Mouse (Mus musculus) spleen, postnatal 36 days (tissue): ENCODE data around the gene 9130213A22Rik.

Source experiments
- DNase-seq, 2 experiments: peaks; one replicate each; pipeline ENCODE4 v3.0.0; 2022; ENCODE audit warnings: low spot score in 2 of 2, mixed read lengths in 1 of 2

Gene 9130213A22Rik

DNA sequence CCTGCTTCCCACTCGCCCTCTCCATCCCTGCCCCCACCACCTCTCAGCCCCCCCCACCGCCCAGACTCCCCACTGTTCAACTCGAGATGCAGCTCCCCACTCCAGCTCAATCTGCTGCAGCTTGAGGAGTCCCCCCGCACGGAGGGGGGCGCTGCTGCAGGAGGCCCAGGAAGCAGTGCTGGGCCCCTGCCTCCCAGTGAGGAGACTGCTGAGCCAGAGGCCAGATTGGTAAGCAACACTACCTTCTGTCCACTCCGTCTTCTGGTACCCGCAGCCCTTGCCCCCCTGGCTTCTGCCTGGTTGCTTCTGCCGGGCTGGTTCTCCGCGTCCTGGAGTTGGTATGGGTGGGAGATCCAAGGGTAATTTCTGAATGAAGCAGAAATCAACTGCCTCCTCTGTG, 15.5 kb downstream of the 9130213A22Rik start:
- DNase-seq = no peak

DNA sequence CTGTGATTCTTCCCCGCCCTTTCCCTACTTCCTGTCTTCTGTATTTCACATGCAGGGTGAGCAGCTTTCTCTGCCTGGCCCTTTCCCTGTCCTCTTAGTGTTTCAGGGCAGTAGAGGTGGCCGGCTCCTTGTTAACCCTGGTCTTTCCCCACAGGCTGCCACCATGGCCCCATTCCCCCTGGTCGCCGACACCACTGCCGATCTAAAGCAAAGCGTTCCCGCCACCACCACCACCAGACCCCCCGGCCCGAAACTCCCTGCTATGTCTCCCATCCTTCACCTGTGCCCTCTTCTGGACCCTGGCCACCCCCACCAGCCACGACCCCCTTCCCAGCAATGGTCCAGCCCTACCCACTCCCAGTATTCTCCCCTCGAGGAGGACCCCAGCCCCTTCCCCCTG, 16.1 kb downstream of the 9130213A22Rik start:
- DNase-seq = no peak

DNA sequence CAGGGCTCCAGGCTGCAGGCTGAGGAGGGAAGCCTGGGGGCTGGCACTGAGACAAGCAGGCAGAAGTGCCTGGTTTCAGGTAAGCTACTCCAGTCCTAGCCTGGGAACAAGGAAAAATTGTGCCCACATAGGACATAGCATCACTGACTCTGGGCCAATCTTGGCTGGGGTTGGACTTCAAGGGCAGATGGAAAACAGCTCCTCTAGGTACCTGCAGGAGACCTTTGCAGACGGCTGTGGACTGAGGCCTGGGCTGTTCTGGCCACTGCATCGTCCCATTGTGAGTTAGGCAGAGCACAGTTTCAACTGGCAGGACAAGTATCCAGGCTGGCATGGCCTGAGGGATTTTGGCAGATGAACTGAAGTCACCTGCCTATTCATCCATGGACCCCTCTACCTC, 16.6 kb downstream of the 9130213A22Rik start:
- DNase-seq = no peak

DNA sequence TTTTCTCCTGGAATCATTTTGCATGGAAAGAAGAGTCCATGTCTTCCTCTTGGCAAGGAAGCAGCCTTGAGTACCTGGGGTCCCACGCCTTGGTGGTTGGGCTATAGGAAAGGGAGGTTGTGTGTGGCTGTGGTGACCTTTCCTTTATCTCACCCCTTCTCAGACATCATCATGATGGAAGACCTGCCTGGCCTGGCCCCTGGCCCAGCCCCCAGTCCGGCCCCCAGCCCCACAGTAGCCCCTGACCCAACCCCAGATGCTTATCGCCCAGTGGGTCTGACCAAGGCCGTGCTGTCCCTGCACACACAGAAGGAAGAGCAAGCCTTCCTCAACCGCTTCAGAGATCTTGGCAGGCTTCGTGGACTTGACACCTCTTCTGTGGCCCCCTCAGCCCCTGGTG, 17.2 kb downstream of the 9130213A22Rik start:
- DNase-seq = no peak

DNA sequence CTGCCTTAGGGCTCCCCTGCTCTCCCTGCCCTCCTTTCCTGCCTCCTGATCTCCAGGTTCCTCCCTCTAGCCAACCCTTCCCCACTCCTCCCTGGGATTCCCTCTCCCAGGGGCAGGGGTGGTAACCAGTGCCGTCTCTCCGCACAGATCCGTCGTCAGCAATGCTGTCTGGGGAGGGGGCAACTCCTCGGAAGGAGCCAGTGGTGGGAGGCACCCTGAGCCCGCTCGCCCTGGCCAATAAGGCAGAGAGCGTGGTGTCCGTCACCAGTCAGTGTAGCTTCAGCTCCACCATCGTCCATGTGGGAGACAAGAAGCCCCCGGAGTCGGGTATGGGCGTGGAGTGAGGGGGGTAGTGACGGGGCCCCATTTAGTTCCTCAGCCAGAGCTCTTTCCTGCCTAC, 17.9 kb downstream of the 9130213A22Rik start:
- no peak for DNase-seq

DNA sequence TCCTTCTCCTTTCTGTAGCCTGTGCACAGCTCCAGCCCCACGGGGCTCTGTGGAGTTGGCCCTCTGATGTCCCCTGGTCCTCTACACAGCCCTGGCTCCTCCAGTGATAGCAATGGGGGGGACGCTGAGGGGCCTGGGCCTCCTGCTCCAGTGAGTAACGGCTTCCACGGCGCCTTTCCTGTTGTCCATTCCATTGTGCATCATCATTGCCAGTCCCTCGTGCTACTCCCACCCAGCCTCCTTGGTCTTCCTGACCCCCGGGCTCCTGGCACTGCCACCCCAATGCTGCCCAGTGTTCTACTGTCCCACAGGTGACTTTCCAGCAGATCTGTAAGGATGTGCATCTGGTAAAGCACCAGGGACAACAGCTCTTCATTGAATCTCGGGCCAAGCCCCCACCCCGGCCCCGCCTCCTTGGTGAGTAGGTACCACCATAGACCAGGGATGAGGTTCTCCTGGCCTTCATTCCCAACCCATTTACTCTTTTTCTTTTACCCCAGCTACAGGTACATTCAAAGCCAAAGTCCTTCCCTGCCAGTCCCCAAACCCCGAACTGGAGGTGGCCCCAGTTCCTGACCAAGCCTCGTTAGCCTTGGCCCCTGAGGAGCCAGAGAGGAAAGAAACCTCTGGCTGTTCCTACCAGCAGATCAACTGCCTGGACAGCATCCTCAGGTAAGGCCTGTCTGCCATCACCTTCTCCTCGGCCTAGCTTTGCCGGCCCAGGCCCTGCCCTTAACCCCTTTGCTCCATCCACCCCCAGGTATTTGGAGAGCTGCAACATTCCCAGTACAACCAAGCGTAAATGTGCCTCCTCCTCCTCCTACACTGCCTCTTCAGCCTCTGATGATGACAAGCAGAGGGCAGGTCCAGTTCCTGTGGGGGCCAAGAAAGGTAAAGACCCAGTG, 18.6 kb downstream of the 9130213A22Rik start:
- no peak for DNase-seq

DNA sequence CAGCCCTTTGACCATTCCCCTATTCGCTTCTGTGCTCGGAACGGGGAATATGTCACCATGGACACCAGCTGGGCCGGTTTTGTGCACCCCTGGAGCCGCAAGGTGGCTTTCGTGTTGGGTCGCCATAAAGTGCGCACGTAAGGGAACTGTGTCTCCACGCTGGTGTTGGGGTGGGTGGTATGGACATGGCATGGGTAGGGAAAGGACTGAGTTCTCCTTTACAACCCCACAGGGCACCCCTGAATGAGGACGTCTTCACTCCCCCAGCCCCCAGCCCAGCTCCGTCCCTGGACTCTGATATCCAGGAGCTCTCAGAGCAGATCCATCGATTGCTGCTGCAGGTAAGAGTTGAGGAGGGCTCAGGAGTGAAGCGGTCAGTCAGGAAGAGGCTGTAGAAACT, 19.3 kb downstream of the 9130213A22Rik start:
- no peak for DNase-seq

DNA sequence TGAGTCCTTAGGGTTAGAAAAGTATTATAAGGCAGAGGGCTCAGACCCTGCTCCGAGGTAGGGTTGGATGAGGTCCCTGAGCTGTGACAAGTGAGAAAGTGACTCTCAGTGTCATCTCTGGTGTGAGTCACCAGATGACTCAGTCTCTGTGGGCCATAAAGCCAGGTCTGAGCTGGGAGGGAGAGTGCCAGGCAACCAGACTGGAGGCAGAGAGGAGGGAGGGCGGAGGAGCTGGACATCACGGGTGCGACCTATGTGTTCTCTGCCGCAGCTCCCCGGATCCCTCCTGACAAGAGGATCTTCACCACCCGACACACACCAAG, 20.0 kb downstream of the 9130213A22Rik start:
- no peak for DNase-seq

DNA sequence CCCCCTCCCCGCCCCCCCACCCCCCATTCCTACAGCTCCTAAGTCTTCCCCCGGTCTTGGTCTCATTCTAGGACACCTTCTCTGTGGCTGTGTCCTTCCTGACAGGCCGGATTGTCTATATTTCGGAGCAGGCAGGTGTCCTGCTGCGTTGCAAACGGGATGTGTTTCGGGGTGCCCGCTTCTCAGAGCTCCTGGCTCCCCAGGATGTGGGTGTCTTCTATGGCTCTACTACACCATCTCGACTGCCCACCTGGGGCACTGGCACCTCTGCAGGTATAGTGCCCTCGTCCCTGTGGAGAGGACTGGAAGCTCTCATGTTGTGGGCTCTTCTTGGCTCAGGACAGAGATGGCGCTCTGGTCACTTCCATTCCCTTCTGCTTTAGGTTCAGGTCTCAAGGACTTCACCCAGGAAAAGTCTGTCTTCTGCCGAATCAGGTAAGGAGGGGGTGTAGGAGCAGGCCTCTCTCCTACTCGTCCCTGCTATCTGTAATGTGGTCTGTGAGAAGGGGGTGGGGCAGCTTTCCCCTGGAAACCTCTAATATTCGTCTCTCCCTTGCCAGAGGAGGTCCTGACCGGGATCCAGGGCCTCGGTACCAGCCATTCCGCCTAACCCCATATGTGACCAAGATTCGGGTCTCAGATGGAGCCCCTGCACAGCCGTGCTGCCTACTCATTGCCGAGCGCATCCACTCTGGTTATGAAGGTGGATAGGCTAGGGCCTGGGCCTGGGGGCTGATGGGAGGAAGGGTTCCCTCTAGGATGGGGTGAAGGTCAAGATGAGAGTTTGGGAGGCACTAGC, 20.6 kb downstream of the 9130213A22Rik start:
- no peak for DNase-seq

DNA sequence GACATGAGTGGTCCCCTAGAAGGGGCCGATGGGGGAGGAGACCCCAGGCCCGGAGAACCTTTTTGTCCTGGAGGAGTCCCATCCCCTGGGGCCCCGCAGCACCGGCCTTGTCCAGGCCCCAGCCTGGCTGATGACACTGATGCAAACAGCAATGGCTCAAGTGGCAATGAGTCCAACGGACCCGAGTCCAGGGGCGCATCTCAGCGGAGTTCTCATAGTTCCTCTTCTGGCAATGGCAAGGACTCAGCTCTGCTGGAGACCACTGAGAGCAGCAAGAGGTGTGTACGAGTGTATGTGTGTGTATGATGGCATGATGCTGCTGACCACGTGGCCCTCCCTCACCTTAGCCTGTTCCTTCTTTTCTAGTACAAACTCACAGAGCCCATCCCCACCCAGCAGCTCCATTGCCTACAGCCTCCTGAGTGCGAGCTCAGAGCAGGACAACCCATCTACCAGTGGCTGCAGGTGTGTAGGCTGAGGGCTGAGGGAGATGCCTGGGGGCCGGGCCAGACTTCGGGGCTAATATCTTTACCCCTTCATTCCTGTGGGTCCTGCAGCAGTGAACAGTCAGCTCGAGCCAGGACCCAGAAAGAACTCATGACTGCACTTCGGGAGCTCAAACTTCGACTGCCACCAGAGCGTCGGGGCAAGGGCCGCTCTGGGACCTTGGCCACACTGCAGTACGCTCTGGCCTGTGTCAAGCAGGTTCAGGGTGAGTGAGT, 21.6 kb downstream of the 9130213A22Rik start:
- no peak for DNase-seq

DNA sequence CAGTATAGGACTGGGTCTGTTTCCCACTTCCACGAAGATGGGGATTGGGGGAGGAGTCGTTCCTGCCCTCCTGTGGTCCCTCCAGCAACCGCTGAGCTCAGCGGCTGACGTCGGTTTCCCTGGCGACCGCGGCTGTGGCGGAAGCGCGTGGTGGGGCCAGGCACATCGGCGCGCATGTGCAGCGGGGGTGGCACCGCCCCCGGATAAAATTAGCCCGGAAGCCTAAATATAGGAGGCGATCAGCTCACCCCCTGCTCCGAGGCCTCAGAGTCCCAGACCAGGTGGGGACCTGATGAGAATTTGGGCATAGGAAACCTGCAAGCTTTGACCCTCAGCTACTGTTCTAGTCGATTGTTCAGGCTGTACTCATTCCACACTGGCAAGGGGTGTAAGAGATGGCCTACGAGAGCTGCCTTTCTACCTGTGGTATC, 22.5 kb downstream of the 9130213A22Rik start:
- DNase-seq = peak; percentile 93 to 94

DNA sequence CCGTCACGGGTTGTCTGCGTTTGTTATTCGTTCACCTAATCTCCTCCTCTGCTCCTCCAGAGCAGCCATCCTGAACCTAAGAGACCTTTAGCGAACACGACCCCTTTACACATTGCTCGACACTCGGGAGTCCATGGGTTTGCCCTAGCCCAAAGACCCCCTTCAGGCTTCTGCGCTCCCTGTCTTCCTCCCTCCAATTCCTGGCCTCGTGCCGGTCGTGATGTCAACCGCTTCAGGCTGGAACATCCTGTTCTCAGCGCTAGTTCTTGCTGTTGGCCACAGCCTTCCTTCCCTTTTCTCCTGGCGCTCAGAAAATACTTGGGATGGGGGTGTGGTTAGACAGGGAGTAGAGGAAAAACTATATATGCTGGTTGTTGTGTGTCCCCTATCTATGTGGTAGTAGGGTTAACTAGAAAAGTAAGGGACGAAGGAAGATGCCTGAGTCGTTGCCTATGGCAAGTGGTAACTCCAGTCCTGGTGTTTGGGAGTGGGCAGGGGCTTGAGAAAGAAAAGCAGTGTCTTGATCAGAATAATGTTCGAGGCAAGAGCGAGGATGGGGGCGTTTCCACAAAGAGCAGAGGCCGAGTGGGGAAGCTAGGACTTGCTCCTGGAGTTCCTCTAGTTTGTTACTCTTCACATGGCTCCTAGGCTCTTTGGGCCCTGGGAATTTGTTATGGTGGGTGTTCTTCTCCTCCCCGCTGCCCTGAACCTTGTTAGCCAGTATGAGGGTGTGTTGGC, 23.0 kb downstream of the 9130213A22Rik start:
- DNase-seq = peak; percentile 42 to 52

DNA sequence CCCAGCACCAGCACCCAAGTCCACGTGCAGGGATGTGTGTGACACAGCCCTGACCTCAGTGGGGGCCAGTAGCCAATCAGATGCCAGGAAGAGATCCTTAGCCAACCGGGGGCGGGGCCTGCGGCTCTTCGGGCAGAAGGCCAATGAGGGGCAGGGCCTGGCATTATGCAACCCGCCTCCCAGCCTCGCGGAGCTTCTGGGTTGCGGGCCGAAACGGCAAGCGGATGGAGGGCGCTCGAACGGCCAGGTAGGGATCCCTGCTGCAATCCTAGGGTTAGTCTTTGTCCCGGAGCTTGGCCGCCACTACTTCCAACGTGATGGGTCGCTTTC, 23.7 kb downstream of the 9130213A22Rik start:
- peak; percentile 95 to 96 for DNase-seq

DNA sequence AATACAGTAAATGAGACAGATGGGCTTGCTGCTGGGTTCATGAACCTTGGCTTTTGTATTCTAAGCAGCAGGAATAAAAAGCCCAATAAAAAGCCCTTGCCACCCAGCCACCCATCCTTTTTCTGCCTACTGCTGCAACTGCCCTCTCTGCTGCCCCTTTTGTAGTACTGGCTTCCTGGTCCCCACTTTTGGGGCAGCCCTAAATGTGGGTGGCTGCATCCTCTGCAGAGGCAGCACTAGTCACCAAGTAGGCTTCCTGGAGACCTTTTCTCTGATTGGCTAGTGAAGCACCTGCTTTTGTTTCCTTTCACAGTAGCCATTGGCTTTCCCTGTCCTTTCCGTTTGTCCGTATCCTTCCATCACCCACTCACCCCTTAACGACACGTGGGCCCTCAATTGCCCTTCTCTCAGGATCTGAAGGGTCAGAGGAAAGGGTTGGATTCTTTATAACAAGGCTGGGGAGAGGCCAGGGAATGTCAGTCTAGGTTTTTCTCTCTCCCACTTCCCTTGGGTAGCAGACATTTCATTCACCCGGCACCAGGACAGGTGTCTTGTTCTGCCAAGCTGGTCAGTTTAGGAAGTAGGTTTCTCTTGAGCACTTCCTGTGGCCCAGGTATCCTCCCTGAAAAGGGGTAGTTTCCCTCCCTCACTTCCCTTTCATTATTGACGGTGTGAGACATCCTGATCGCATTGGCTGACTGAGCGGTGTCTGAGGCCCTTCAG, 24.2 kb downstream of the 9130213A22Rik start:
- DNase-seq = peak; percentile 53 to 57

DNA sequence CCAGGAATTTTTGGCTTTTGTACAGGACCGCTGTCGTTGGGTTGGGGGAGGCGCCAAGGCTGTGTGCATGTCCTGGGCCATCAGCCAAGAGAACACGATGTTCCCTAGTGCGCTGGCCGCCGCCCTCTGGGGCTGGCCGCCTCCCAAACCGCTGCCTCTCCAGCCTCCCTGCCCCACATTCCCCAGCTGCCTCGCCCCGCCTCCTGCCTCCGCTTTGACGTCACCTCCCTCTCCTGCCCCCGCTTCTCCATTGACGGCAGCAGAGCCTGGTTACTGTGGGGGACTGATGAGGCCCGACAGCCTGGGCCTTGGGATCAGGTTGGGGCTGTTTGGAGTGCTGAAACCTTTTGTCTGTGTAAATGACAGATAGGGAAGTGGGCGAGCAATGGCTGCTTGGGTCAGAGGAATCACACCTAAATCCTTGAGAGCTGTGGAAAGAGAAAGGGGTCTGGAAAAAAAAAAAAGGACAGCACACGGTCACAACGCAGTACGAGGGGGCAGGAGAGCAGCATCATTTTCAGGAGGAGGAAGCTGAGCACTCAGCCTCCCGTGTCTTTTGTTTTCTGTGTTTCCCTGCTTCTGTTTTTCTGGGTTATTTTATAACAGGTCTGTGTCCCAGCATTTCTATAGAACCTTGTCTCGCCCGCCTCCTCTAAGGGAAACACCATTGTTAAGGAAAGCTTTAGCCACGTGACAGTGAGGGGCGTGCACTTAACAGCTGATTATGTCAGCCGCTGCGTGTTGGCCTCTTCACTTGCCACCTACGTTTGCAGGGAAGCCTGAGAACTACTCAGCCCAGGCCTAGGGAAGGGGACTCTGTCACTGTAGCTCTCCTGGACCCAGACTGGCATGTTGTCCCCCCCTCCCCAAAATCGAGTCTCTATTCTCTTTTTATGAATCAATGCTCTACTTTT, 25.1 kb downstream of the 9130213A22Rik start:
- DNase-seq = peak; percentile 92 to 93

DNA sequence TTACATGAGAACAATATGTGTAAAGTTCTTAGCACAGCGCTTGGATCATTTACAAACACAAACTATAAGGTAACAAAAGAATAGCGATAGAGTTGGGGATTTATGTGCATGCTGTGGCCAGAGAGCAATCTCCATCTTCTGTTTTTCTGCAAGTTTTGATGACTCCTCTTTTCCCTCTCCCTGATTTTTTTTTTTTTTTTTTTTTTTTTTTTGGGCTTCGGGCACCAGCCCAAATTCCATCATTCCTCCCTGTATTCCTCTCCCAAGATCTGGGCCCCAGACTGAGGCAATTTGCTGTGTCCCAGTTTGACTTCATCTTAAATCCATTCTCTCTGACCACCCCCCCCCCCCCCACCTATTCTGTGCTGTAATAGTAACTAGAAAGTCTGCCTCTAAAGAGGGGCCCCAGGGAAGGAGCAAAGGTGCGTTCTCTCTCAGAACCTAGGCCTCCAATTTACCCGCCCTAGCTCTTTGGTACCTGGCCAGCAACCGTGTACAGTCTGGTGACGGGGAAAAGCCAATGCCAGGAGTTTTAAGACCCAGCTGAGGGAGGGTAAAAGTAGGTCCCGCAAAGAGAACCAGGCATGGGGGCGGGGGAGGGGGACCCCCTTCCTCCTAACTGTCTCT, 25.9 kb downstream of the 9130213A22Rik start:
- DNase-seq = no peak

DNA sequence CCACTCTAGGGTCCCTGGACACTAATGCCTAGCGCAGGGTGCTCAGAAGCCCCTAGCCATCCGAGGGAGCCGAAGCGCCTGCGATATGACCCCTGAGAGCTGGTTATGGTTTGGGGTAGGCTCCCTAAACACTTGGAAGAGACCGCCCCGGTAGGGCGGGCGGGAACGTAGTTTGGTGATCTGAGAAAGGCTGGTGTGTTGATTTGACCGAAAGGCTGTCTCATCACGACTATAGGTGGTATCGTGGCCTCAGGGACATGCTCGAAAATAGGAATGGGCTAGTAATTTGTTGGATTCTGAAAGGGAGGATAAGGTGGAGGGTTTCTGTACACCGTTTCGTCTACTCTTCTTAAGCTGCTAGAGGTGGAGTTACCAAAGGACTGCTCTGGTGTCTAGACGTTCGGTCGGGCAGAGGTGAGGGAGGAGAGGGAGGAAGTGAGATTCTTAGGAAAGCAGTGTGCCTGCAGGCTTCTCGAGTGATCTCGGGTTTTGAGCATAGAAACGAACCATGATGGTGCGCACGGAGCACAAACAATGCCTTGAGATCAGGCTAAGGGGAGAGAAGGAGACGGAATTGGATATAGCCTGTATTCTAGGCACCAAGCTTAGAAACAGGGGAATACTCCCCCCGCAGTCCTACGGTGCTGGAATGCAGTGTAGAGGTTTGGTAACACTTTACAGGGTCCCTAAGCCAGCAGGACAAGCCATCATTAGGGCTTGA, 26.7 kb downstream of the 9130213A22Rik start:
- DNase-seq = peak; percentile 48 to 55

DNA sequence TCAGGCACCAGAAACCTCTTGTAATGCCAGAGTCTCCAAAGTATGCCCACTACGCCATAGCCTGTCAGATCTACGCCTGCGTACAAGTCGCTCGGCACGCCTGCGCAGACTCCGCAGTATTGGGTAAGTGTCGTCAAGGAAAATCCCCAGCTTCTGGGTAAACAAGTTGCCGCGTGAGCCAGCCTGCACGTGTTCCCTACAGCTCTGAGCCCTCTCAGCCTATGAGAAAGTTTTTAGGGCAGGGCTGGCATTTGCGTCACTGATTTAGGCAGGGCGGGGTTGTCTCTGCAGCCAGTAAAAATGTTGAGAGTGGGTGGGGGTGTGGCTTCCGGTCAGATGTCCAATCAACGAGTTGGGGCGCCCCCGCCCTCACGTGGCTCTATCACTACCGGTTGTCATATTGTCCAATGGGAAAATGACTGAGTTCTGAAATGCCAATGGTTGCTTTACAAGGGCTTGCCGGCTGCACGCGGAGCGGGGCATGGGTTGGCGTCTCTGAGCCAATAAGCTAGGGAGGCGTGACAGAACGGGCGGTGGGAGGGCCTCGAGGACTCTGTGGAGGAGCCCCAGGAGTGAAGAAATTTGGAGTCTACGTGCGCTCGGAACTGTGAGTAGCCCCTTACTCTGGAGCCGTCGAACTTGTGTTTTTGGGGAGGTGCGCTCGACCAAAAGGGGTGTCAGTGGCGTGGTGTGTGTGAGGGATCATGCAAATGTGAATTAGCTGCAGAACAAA, 27.5 kb downstream of the 9130213A22Rik start, which contains the start of gene Per1:
TSS of gene Per1 (plus strand) at position 521 of the 733 bp plus-strand sequence.
- DNase-seq = peak; percentile 99 to 100
